Mouse (Mus musculus) gastrocnemius, postnatal 4 days (tissue): Measurements from ENCODE around the gene Zfp804b. TPM values are rescaled to one million over a fixed set of nuclear protein-coding genes. Genes with fewer than 3 reads are reported as not detected.
A peak's percentile ranks its signal among the peaks of the same experiment; 100 is the strongest.
"Not testable (repeated sequence)": the region's sequence is repeated elsewhere in the genome, so short reads cannot be mapped to it uniquely, and the experiment has no call there.

ENCODE experiments used
- DNase-seq, 2 experiments: peaks; one replicate each; pipeline ENCODE4 v3.0.0; 2021 to 2022; ENCODE audit warnings: low spot score in 2 of 2, mixed read lengths in 2 of 2
- long read RNA-seq, 2 experiments: library from polyadenylated mRNA; stranded (forward); transcript quantifications; one replicate each; pipeline ENCODE4 v2.0.0; 2021
- total RNA-seq, 2 experiments: library from RNA; stranded (reverse); gene quantifications; 2 replicates each; pipeline ENCODE4 v1.2.3; 2021

Zfp804b gene
- total RNA-seq, result under 1 TPM; 0.13 to 0.25 TPM
- long read RNA-seq, experiment 1, result 0 reads
- long read RNA-seq, experiment 2, result 0 reads

DNA sequence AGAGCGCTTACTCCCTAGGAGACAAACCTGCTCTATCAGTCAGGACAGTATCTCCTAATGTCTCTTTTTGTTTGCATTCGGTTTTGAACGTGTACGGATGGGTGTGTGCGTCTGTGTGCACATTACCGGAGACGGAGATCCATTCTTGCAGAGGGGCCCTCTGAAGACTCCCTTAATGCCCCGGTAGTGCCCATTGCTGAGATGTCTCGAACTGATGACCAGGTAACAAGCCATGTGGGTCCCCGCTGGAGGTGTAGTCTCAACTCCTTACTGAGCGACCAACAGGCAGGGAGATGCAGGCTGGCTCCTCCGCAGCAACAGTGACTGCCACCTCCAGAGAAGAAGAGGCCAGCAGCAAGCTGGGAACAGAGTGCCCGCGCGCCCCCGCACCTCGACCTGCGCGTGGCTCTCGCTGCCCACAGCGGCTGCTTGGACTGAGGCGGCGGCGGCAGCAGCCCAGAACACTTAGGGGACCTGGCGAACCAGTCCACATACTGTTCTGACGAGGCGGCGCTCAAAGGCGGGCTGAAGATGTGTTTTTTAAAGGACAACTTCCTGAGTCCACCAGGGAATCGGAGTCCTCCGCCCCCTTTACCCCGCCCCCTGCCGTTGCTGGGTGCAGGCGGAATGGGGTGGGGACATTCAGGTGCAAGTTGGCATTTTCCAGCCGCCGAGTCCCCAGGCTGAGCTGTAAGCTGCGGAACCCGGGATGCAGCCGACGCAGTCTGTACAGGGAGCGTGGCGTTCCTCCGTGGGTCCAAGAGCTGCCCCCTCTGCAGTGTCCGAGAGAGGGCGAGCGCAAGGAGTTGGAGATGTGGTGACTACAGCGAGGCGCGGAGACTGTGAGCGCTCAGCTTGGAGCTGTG, at the start of gene Zfp804b:
TSS of gene Zfp804b (minus strand) at position 612 of the 866 bp plus-strand sequence.
- peak; percentile 25 to 50 for DNase-seq

DNA sequence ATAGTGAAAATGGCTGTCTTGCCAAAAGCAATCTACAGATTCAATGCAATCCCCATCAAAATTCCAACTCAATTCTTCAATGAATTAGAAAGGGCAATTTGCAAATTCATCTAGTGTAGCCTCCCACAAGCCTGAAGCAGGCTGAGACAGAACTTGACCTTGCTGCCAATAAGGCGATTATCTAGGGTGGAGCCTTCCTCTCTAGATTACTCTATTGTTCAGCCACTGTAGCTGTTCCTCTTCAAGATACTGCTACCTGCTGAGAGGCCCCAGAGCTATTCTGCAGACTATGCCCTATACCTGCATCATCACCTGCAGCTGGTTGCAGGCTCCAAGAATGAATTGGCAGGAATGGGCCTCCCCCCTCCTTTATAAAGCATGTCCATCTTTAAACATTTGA, 20.1 kb upstream of the Zfp804b start:
- not testable (repeated sequence) for DNase-seq

- no peak for DNase-seq
These were observed 444 bp upstream of the Zfp804b start for GRCm38 (mm10) chr5:7345011-7345389.

DNA sequence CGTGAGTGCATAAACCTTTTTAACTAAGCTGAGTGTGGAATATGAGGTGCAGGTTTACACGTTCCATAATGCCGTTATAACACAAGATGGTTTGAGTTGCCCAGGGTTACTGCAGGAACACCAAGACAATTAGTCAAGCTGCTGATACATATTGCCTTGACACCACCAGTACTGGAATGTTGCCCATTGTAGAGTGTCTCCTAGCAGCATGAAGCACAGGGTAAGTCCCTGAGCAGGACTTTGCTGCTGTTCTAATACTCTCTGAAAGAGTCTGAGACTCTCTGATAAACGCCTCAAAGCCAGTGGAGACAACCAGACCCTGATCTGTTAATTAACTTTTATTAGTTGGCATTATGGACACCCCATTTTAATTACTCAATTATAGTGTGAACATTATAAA, 19.0 kb downstream of the Zfp804b start:
- no peak for DNase-seq

DNA sequence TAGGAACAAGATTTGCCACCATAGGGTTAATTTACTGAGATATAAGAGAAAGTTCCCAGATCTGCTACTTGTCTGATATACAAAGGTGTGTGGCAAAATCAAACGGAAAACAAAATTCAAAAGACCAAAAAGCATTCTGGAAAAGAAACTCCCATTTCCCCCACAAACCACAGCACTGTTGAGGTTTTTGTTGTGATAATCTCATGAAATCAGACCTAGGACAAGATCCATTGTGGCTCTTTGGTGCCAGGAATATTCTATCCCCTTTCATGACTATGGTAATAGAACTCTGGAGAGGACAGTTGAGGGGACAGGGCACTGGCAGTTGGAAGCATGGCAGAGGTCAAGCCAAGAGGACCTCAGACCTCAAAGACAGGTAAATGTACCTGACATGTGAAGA, 40.7 kb downstream of the Zfp804b start, which contains the start of gene Tex47:
TSS of gene Tex47 (plus strand) at position 301 of the 400 bp plus-strand sequence.
- no peak for DNase-seq

- DNase-seq, result no peak
These were observed 41.6 kb downstream of the Zfp804b start for GRCm38 (mm10) chr5:7302969-7303368.

GRCm38 (mm10) chr5:7284336-7284735, 60.2 kb downstream of the Zfp804b start:
- no peak for DNase-seq

- no peak for DNase-seq
These were observed 67.7 kb downstream of the Zfp804b start for GRCm38 (mm10) chr5:7276659-7277455.

- DNase-seq, result no peak
These were observed 167.0 kb downstream of the Zfp804b start for GRCm38 (mm10) chr5:7177589-7177988.

DNA sequence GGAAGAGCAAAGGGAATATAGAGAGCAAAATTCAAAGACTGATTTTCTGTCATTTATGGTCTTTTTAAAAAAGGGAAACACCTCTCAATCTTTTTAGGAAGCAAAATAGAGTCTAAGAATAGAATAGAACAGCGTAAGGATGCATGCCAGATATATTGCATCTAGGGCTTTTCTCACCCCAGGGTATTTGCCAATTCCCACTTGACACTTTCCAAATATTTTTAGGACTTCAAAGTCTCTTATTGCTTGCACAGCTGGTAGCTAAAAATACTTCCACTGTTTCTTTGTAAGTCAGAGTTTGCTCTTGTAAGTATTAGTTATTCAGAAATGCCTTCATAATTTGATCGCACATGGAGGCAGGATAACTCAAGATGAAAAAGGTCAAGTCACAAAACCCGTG, 204.9 kb downstream of the Zfp804b start:
- DNase-seq, result no peak

GRCm38 (mm10) chr5:7102387-7102786, 242.2 kb downstream of the Zfp804b start:
- no peak for DNase-seq

DNA sequence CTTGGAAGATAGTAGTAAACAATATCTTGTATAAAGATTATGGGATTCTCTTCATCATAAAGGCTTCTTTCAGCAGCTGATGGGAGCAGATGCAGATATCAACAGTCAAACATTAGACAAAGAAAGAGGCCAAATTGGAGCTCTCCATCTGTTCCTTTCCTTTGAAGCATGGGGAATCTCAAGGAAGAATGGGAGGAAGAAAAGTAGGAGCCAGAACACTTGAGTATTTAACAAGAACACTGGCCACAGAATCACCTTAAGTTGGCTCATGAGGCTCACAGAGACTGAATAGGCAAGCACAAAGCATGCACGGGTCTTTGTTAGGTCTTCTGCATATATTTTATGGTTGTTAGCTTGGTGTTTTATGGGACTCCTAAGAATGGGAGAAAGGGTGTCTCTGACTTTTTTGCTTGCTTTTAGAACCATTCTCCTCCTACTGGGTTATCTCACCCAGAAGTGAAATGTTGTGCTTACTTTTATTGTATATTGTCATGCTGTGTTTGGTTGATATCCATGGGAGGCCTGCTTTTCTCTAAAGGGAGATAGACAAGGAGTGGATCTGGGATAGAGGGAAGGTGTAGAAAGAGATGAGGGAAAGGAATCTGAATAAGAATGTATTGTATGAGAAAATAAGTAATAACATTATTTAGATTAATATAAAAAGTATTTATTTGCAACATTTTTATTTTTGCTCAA, 270.5 kb downstream of the Zfp804b start:
- no peak for DNase-seq

GRCm38 (mm10) chr5:7007468-7007867, 337.1 kb downstream of the Zfp804b start:
- no peak for DNase-seq

DNA sequence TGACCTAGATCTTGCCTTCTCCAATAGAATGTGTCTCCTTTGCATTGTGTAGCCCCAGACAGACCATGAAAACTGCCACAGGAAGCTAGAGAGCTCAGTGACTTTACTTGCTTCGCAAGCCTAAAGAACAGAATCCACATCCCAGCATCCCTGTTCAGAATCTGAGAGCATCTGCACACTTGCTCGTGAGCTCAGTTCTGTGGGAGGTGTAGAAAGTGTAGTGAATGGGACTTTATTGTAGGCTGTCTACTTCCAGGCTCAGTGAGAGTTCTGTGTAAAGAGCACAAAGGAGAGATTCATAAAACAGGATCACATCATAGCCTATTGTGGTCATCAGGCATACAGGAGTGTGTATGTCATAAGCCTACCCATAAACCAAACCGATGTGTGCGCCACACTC, 360.6 kb downstream of the Zfp804b start:
- DNase-seq, result no peak

GRCm38 (mm10) chr5:6934837-6935236, 409.7 kb downstream of the Zfp804b start:
- no peak for DNase-seq

DNA sequence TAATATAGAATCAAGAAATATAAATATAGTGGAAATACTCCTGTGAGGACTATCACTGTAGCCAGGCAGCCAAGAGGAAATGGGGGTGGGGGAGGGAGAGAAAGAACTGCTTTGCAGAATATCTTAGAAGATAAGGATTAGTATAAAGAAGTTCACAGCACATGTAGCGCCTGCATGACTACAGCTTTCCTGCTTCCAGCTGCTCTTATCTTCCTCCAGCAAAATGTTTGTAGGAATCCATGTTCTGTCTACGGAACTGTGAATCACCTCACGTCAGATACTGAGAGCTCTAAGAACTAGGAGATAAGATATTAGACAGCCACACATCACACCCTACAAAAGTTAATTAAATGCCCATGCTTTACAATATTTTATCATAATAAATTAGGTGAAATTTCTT, 433.3 kb downstream of the Zfp804b start:
- no peak for DNase-seq

DNA sequence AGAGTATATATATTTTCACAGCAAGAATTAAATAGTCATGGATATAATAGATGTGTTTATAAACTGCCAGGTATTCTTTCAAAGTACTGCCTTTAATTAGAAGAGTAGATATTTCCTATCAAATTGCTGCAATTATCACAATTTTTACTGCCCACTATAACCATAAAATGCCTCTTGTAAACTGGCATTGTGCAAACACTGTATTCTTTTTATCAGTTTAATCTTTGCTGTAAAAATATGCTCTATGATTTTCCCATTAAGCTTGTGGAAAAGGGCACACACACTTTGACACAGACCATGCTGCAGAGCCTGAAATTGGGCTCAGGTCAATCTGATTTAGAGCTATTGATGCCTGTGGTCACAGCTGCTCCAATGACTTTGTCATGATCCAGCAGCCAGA, 463.2 kb downstream of the Zfp804b start:
- no peak for DNase-seq

DNA sequence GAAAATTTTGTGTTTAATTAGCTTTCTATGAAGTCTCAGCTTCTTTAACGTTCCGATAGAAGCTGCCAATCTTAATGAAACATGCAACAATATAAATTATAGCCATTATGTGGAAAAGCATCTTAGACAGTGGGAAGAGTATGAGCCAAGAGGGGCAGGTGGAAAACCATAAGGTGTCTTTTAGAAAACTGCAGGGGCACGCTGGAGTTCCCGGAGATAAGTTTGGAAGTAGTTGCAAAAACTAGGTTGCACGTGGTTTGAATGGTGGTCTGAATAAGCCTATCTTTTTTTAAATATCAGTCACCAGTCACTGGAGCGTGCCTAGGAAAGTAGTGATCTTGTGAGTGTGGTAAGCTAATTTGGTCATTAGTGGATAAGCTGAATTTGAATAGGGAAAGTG, 473.0 kb downstream of the Zfp804b start:
- no peak for DNase-seq

DNA sequence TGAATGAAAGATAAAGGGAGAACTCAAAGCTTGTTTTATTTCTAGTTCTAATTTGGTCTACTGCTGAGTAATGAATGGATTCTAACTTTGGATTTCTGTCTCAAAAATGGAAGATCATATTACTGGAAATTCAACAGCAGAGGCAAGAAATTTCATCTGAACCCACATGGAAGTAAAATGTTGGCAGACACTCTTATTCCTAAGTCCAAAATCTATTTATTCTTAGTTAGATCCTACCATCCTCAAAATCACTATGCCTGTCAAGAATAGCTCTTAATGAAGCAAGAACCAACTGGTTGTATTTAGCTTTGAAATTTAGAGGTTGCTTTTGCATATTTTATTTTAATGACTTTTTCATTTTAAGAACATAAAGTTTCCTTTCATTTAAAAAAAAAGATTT, 473.6 kb downstream of the Zfp804b start:
- DNase-seq, result no peak

DNA sequence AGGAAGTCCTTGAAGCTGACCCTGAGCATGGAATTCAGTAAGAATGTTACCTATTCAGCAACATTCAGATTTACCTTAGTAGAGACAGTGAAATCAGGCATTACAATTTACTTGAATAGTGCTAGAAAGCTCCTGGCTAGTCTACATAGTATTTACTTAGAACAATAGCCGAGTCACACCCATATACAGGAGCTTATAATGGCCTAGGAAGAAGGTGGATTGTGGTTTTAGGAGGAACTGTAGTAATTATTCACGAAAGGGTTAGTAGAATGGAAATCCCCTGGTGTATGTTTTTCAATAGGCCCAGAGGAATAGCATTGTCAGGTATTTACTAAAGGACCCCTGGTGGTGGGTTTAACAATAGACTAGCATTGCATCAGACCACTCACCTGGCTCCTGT, 549.2 kb downstream of the Zfp804b start:
- no peak for DNase-seq

DNA sequence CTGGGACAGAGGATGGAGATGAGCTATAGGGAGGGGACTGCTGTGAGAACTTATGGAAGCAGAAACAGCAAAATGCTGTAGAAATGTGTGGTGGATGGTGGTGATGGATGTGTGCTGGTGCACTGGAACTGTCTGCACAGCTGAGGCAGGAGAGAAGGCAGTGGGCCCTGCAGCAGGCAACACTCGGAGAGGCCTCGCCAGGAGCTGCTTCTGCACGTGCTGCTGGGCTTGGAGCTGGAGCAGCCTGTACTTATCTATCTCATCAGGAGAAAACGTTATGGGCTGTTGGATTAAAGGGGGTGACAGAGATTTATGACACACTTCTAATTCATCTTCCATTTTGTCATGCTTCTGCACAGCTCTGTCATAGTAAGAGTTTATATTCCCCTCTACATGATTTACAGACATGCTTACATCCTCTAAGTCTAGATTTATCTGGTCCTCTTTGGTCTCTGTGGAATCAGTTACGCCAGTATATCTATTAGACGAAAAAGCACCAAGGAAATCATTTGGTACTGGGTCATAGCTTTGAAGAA, 575.1 kb downstream of the Zfp804b start:
- no peak for DNase-seq
